Mouse (Mus musculus) layer of hippocampus, postnatal 25 days (tissue): Measurements from ENCODE around the gene Prlr. TPM values are rescaled to one million over a fixed set of nuclear protein-coding genes. Genes with fewer than 3 reads are reported as not detected.

Experiments
- DNase-seq, 2 experiments: peaks; one replicate each; pipeline ENCODE4 v3.0.0; 2022; ENCODE audit warnings: mixed read lengths in 2 of 2, low spot score in 1 of 2; ENCODE audit errors: extremely low spot score in 1 of 2
- total RNA-seq, 2 experiments: library from RNA; stranded (reverse); gene quantifications; 2 replicates each; pipeline ENCODE4 v1.2.3; 2021

Gene Prlr
- total RNA-seq, 2 experiments from 2014 or later: 2.5 to 4.2 TPM

- DNase-seq: no peak
Observed at GRCm38 (mm10) chr15:10228636-10229035, 51.6 kb downstream of the Prlr start.

GRCm38 (mm10) chr15:10235977-10236376, 58.9 kb downstream of the Prlr start:
- no peak for DNase-seq

- DNase-seq: no peak
Observed at GRCm38 (mm10) chr15:10236812-10237211, 59.8 kb downstream of the Prlr start.

GRCm38 (mm10) chr15:10238454-10238853, 61.4 kb downstream of the Prlr start:
- DNase-seq: no peak

- no peak for DNase-seq
Observed at GRCm38 (mm10) chr15:10240228-10240795, 63.3 kb downstream of the Prlr start.

GRCm38 (mm10) chr15:10242250-10242649, 65.2 kb downstream of the Prlr start:
- DNase-seq: no peak

GRCm38 (mm10) chr15:10249285-10249684, 72.2 kb downstream of the Prlr start:
- DNase-seq: no peak

- DNase-seq: no peak
Observed at GRCm38 (mm10) chr15:10250784-10251183, 73.7 kb downstream of the Prlr start.

GRCm38 (mm10) chr15:10252526-10252925, 75.5 kb downstream of the Prlr start:
- DNase-seq: no peak

GRCm38 (mm10) chr15:10262219-10262618, 85.2 kb downstream of the Prlr start:
- DNase-seq: no peak

- no peak for DNase-seq
Observed at GRCm38 (mm10) chr15:10262641-10263040, 85.6 kb downstream of the Prlr start.

GRCm38 (mm10) chr15:10263420-10263819, 86.4 kb downstream of the Prlr start:
- no peak for DNase-seq

GRCm38 (mm10) chr15:10264885-10265284, 87.8 kb downstream of the Prlr start:
- no peak for DNase-seq

- DNase-seq: no peak
Observed at GRCm38 (mm10) chr15:10267251-10267650, 90.2 kb downstream of the Prlr start.

- no peak for DNase-seq
Observed at GRCm38 (mm10) chr15:10276386-10276785, 99.3 kb downstream of the Prlr start.

GRCm38 (mm10) chr15:10277461-10277860, 100.4 kb downstream of the Prlr start:
- no peak for DNase-seq

GRCm38 (mm10) chr15:10281546-10281945, 104.5 kb downstream of the Prlr start:
- no peak for DNase-seq

GRCm38 (mm10) chr15:10283661-10284060, 106.6 kb downstream of the Prlr start:
- DNase-seq: no peak

GRCm38 (mm10) chr15:10296570-10296969, 119.5 kb downstream of the Prlr start:
- no peak for DNase-seq

- DNase-seq: no peak
Observed at GRCm38 (mm10) chr15:10298058-10298457, 121.0 kb downstream of the Prlr start.

- no peak for DNase-seq
Observed at GRCm38 (mm10) chr15:10299467-10299866, 122.4 kb downstream of the Prlr start.

GRCm38 (mm10) chr15:10306461-10306860, 129.4 kb downstream of the Prlr start:
- no peak for DNase-seq

GRCm38 (mm10) chr15:10311826-10312225, 134.8 kb downstream of the Prlr start:
- DNase-seq: no peak
